ENCODE assay signal across 21 mouse cellular contexts in genomic region chr19:43918834-43919233, GRCm38 (mm10). TPM values are rescaled to one million over a fixed set of nuclear protein-coding genes. Genes with fewer than 3 reads are reported as not detected.
A peak's percentile ranks its signal among the peaks of the same experiment; 100 is the strongest.
DNase-seq lines count a peak whose midpoint lies in the region; TF ChIP-seq lines count a peak whose summit lies in the region.
"Had no signal": no experiment of that assay in that cellular context is flagged by ENCODE, and none has a peak within 500 bp of the region (broad histone marks: within the 10 kb centered on the region; RNA-seq: fewer than 3 reads in every experiment).

No protein-coding gene starts in this region.

- H3K9ac ChIP-seq in heart, adult 2 months (ENCODE audit: low read depth, low read length): no peak overlapping the region
- H3K9ac ChIP-seq: forebrain, embryonic 12.5 days; lung, embryonic 14.5 days had no signal

- no peaks in the 10 kb centered on the region for H3K9me3 ChIP-seq in E14TG2a.4 (ENCODE audit: low read length)
- H3K9me3 ChIP-seq: forebrain, embryonic 12.5 days; midbrain, embryonic 10.5 days had no signal

- intact Hi-C loops in heart, adult 2 months (cut with DNase I): loop anchor here (5.0 kb wide), 1 partner anchor 42 kb away; no protein-coding TSS in a partner anchor
- intact Hi-C loops in left cerebral cortex, postnatal 4 days (cut with DNase I): no loop called here

- no peaks in the 10 kb centered on the region; the same call in 1 of the 2 replicates for H3K79me2 ChIP-seq in heart, adult 2 months (replicated peaks; ENCODE audit: control insufficient read depth, insufficient read depth, low read length)

- no peaks in the 10 kb centered on the region; the same call in 1 of the 2 replicates for H3K36me3 ChIP-seq in heart, adult 2 months (ENCODE audit: control insufficient read depth, insufficient read depth, low read length)
- no peaks in the 10 kb centered on the region for H3K36me3 ChIP-seq in E14TG2a.4 (ENCODE audit: insufficient read depth, low read length)
- H3K36me3 ChIP-seq: forebrain, embryonic 12.5 days; midbrain, embryonic 10.5 days had no signal

- no peaks in the 10 kb centered on the region for H3K27me3 ChIP-seq in heart, adult 2 months (ENCODE audit: control insufficient read depth, insufficient read depth, low read length)
- no peaks in the 10 kb centered on the region for H3K27me3 ChIP-seq in E14TG2a.4 (ENCODE audit: insufficient read depth, low read length)
- H3K27me3 ChIP-seq: CH12.LX, Patski had no signal

- no peak for TF ChIP-seq EP300 in heart, adult 2 months (IDR thresholded peaks at IDR 0.05; ENCODE audit: insufficient read depth, low read depth, low read length)

- H3K4me3 ChIP-seq in heart, adult 2 months: no peak overlapping the region
- H3K4me3 ChIP-seq in E14TG2a.4 (replicated peaks; ENCODE audit: low read length): peak overlapping the region; percentile 72
- no peak overlapping the region for H3K4me3 ChIP-seq in brown adipose tissue, adult 24 weeks (ENCODE audit: insufficient read depth, low read depth, low read length)
- H3K4me3 ChIP-seq: forebrain, embryonic 12.5 days; hindbrain, embryonic 10.5 days; midbrain, embryonic 10.5 days had no signal

- 96% methylated on average over 3 of the region's 3 CpGs for WGBS in heart, adult 2 months

- H3K27ac ChIP-seq in heart, adult 2 months: no peak overlapping the region
- peak overlapping the region; percentile 9; the same call in 1 of the 2 replicates for H3K27ac ChIP-seq in brown adipose tissue, adult 24 weeks (replicated peaks; ENCODE audit: low read depth, low read length)
- H3K27ac ChIP-seq: forebrain, embryonic 12.5 days; hindbrain, embryonic 10.5 days; midbrain, embryonic 10.5 days had no signal

- TF ChIP-seq POLR2A in heart, adult 2 months (IDR thresholded peaks at IDR 0.05; ENCODE audit: insufficient read depth, low read depth, low read length): no peak

- TF ChIP-seq CTCF in heart, adult 2 months (IDR thresholded peaks at IDR 0.05): no peak
- TF ChIP-seq CTCF in E14TG2a.4 (conservative IDR thresholded peaks at IDR 0.05; ENCODE audit: low read length): no peak

- DNase-seq in heart, postnatal 4 days: peak; percentile 18
- DNase-seq in heart, adult 2 months: no peak
- peak; percentile 51 for DNase-seq in mesoderm, embryonic 11.5 days (ENCODE audit: low read depth, low spot score)
- no peak for DNase-seq in left cerebral cortex, postnatal 4 days
- DNase-seq in frontal cortex, postnatal 36 days (ENCODE audit: low spot score in 2 of 2): no peak
- no peak for DNase-seq in adrenal gland, adult 2 months
- DNase-seq: cerebellum, adult 8-10 months; gastrocnemius, postnatal 14 days; heart, adult 18-20 months; kidney, adult 9 months; lung, embryonic 14.5 days; lung, postnatal 4 days; retina, postnatal 1 day; thymus, postnatal 25 days had no signal

- peaks cover 14% of the 10 kb centered on the region for H3K4me1 ChIP-seq in heart, adult 2 months (ENCODE audit: control insufficient read depth, insufficient read depth, low read length)
- H3K4me1 ChIP-seq in E14TG2a.4 (replicated peaks; ENCODE audit: low read depth, low read length): peaks cover 64% of the 10 kb centered on the region
- peaks cover 23% of the 10 kb centered on the region for H3K4me1 ChIP-seq in brown adipose tissue, adult 24 weeks (ENCODE audit: control insufficient read depth, insufficient read depth, insufficient read length, low read length)

RNA-seq across cellular contexts. Expression of gene Dnmbp, which starts 21.2 kb away (rescaled TPM):
- 10 to 100 TPM; 12.5 to 13.6 TPM for total RNA-seq in heart, postnatal 4 days (2021)
- total RNA-seq in heart, adult 2 months (2021): 1 to 10 TPM; 8.1 to 9.8 TPM
- polyA plus RNA-seq in heart, adult 2 months (2012; rRNA removed): 7.1 and 9.6 TPM in 2 replicates
- 4.5 and 4.7 TPM in 2 replicates for polyA plus RNA-seq in brown adipose tissue, adult 24 weeks (2012; ENCODE audit: insufficient read depth, insufficient read length, missing spikeins)
- 10 to 100 TPM; 11.3 to 11.4 TPM for total RNA-seq in left cerebral cortex, postnatal 4 days (2021)
- 10 to 100 TPM; 13.3 to 13.9 TPM for total RNA-seq in adrenal gland, adult 2 months (2021)
- polyA plus RNA-seq in adrenal gland, adult 2 months (2012; rRNA removed): 10.8 and 11.3 TPM in 2 replicates

Comparison
In these comparisons a context has a peak if more than half of its experiments do, and no peak if none do; other contexts are left out.
1. DNase-seq: peak in heart, postnatal 4 days (single experiment) and mesoderm, embryonic 11.5 days (single experiment); none in heart, adult 2 months (0 of 2), left cerebral cortex, postnatal 4 days (single experiment), frontal cortex, postnatal 36 days (0 of 2) and adrenal gland, adult 2 months (single experiment).